Mouse (Mus musculus) heart, adult 2 months (tissue): ENCODE results near the gene Irgm2. TPM values are rescaled to one million over a fixed set of nuclear protein-coding genes. Genes with fewer than 3 reads are reported as not detected.
A peak's percentile ranks its signal among the peaks of the same experiment; 100 is the strongest.
"Not testable (repeated sequence)": the region's sequence is repeated elsewhere in the genome, so short reads cannot be mapped to it uniquely, and the experiment has no call there.

Experiments used
- DNase-seq, 2 experiments: peaks; one replicate each; pipeline ENCODE4 v3.0.0; 2021
- H3K27ac ChIP-seq: fragments of 200-600 bp; 2 replicates; pipeline ENCODE4 v1.8.1; 2022
- H3K27me3 ChIP-seq: fragments of 200-500 bp; 2 replicates; pipeline ENCODE4 v1.6.1; 2012; ENCODE audit warnings: mild to moderate bottlenecking, low read length, inconsistent platforms, mixed read lengths; ENCODE audit not compliant: control insufficient read depth, insufficient read depth
- H3K36me3 ChIP-seq: fragments of 200-500 bp; 2 replicates; pipeline ENCODE4 v1.6.1; 2012; ENCODE audit warnings: low read length, inconsistent platforms; ENCODE audit not compliant: control insufficient read depth, insufficient read depth
- H3K4me1 ChIP-seq: fragments of 200-500 bp; 2 replicates; pipeline ENCODE4 v1.6.1; 2011; ENCODE audit warnings: low read length; ENCODE audit not compliant: control insufficient read depth, insufficient read depth
- H3K4me3 ChIP-seq: fragments of 200-600 bp; 2 replicates; pipeline ENCODE4 v1.8.1; 2022
- H3K79me2 ChIP-seq: fragments of 200-500 bp; replicated peaks from 2 replicates; pipeline ENCODE4 v1.6.1; 2012; ENCODE audit warnings: mild to moderate bottlenecking, inconsistent platforms, low read length, moderate library complexity, mixed read lengths; ENCODE audit not compliant: control insufficient read depth, insufficient read depth
- H3K9ac ChIP-seq: fragments of 200-500 bp; 2 replicates; pipeline ENCODE4 v1.6.1; 2012; ENCODE audit warnings: low read depth, mild to moderate bottlenecking, control low read depth, inconsistent platforms, low read length, mixed read lengths
- CTCF ChIP-seq: fragments of 200-600 bp; IDR thresholded peaks from 2 replicates; pipeline ENCODE4 v1.8.1; 2022; ENCODE audit warnings: antibody characterized with exemption, mild to moderate bottlenecking, moderate library complexity
- EP300 ChIP-seq: fragments of 200-500 bp; IDR thresholded peaks from 2 replicates; pipeline ENCODE4 v1.6.1; 2011; ENCODE audit warnings: low read depth, low read length, control low read depth; ENCODE audit not compliant: insufficient read depth
- POLR2A ChIP-seq: fragments of 200-500 bp; IDR thresholded peaks from 2 replicates; pipeline ENCODE4 v1.6.1; 2011; ENCODE audit warnings: mild to moderate bottlenecking, low read depth, low read length, control low read depth; ENCODE audit not compliant: insufficient read depth
- whole genome bisulfite sequencing: fragments of 180-500 bp; shearing (Covaris S2); methylation state at CpG from one replicate; pipeline ENCODE4 v1.1.7; 2018; 5-methylcytosine and 5-hydroxymethylcytosine counted together
- intact Hi-C: fragments of 180-260 bp; cut with DNase I; formaldehyde crosslinking; loops from one replicate; pipeline ENCODE4 v1.15.1; 2025
- polyA plus RNA-seq: library from polyadenylated mRNA; depleted of rRNA; stranded (reverse); fragments of >200 nt; gene quantifications from 2 replicates; pipeline ENCODE4 v1.2.3, GENCODE M21; 2012
- total RNA-seq, 2 experiments: library from RNA; stranded (reverse); gene quantifications; 2 replicates each; pipeline ENCODE4 v1.2.3; 2021

Gene Irgm2
- total and polyA plus RNA-seq, 3 experiments = 10.6 to 16.4 (median 11.9) TPM

- TF ChIP-seq POLR2A = peak; percentile 21
- peak overlapping the region; percentile 95 for H3K27ac ChIP-seq
- intact Hi-C loops = loop anchor here (2.0 kb wide), 1 partner anchor 14 kb away; no protein-coding TSS in a partner anchor
Observed at GRCm38 (mm10) chr11:58215049-58215430, 15.6 kb downstream of the Irgm2 start.

GRCm38 (mm10) chr11:58215814-58216213 is 16.4 kb downstream of the Irgm2 start:
- intact Hi-C loops = loop anchor here (2.0 kb wide), 1 partner anchor 15 kb away; no protein-coding TSS in a partner anchor
- TF ChIP-seq EP300 = no peak
- TF ChIP-seq CTCF = no peak
- no peak for TF ChIP-seq POLR2A
- Histone ChIP-seq H3K36me3 (peaks cover 2% of the 10 kb centered on the region; the same call in 1 of the 2 replicates), H3K4me3 (peak overlapping the region; percentile 77), H3K4me1 (peaks cover 7% of the 10 kb centered on the region), H3K79me2 (no peaks in the 10 kb centered on the region), H3K9ac (peak overlapping the region; percentile 44), H3K27ac (peak overlapping the region; percentile 95; the same call in 1 of the 2 replicates), H3K27me3 (no peaks in the 10 kb centered on the region)
- 37% methylated on average over 5 of the region's 5 CpGs for WGBS
- DNase-seq = no peak

More at GRCm38 (mm10) chr11:58215049-58215430, 15.6 kb downstream of the Irgm2 start:
- not testable (repeated sequence) for H3K79me2 ChIP-seq, H3K36me3 ChIP-seq, DNase-seq, H3K4me1 ChIP-seq, H3K27me3 ChIP-seq
- Histone ChIP-seq H3K9ac (peak overlapping the region; percentile 74), H3K4me3 (peak overlapping the region; percentile 77)
- WGBS = 3% methylated on average over 3 of the region's 3 CpGs

- H3K4me1 ChIP-seq = peaks cover 7% of the 10 kb centered on the region
- DNase-seq = no peak
- H3K27ac ChIP-seq = no peak overlapping the region
- H3K79me2 ChIP-seq = no peaks in the 10 kb centered on the region
- 72% methylated on average over 6 of the region's 6 CpGs for WGBS
- H3K27me3 ChIP-seq = no peaks in the 10 kb centered on the region
- intact Hi-C loops = no loop called here
- TF ChIP-seq CTCF (no peak), POLR2A (no peak), EP300 (no peak)
- H3K36me3 ChIP-seq = peaks cover 2% of the 10 kb centered on the region; the same call in 1 of the 2 replicates
- no peak overlapping the region for H3K4me3 ChIP-seq
- H3K9ac ChIP-seq = no peak overlapping the region
Observed at GRCm38 (mm10) chr11:58216823-58217222, 17.4 kb downstream of the Irgm2 start.

- Histone ChIP-seq H3K4me1 (peaks cover 8% of the 10 kb centered on the region), H3K36me3 (peaks cover 3% of the 10 kb centered on the region), H3K27me3 (no peaks in the 10 kb centered on the region), H3K27ac (peak overlapping the region; percentile 34), H3K9ac (no peak overlapping the region), H3K4me3 (no peak overlapping the region), H3K79me2 (no peaks in the 10 kb centered on the region)
- peak; percentile 50 to 56 for DNase-seq
- intact Hi-C loops = loop anchor here (2.0 to 5.0 kb wide), 2 partner anchors 23 to 271 kb away; no protein-coding TSS in a partner anchor
- no peak for TF ChIP-seq POLR2A
- no peak for TF ChIP-seq EP300
- no peak for TF ChIP-seq CTCF
- WGBS = 8% methylated on average over 4 of the region's 4 CpGs
Observed at GRCm38 (mm10) chr11:58223751-58224150, 24.3 kb downstream of the Irgm2 start.

- 39% methylated on average over 7 of the region's 7 CpGs for WGBS
- H3K79me2 ChIP-seq = no peaks in the 10 kb centered on the region
- H3K4me1 ChIP-seq = peaks cover 8% of the 10 kb centered on the region
- peak overlapping the region; percentile 34; the same call in 1 of the 2 replicates for H3K27ac ChIP-seq
- H3K27me3 ChIP-seq = no peaks in the 10 kb centered on the region
- no peak overlapping the region for H3K4me3 ChIP-seq
- peak in 1 of 2 experiments; percentile 69 for DNase-seq
- intact Hi-C loops = loop anchor here (2.0 to 5.0 kb wide), 2 partner anchors 24 to 272 kb away; no protein-coding TSS in a partner anchor
- H3K9ac ChIP-seq = no peak overlapping the region
- no peak for TF ChIP-seq CTCF
- peaks cover 3% of the 10 kb centered on the region for H3K36me3 ChIP-seq
Observed at GRCm38 (mm10) chr11:58224313-58224712, 24.9 kb downstream of the Irgm2 start.

GRCm38 (mm10) chr11:58224872-58225271 is 25.5 kb downstream of the Irgm2 start:
- intact Hi-C loops = loop anchor here (1.0 to 5.0 kb wide), 3 partner anchors 24 to 273 kb away; no protein-coding TSS in a partner anchor
- not testable (repeated sequence) for H3K27me3 ChIP-seq, DNase-seq, H3K79me2 ChIP-seq, H3K4me3 ChIP-seq, H3K36me3 ChIP-seq, H3K4me1 ChIP-seq, H3K27ac ChIP-seq, H3K9ac ChIP-seq
- WGBS = 86% methylated on average over 2 of the region's 2 CpGs
